Mouse (Mus musculus): ENCODE data around the gene OR5BS1P.

GRCm38 (mm10) chr15:98486433-98487021, 16.8 kb downstream of the OR5BS1P start:
- no peak for TF ChIP-seq POLR2A (IDR thresholded peaks at IDR 0.05; ENCODE audit: low read depth, low read length)
- TF ChIP-seq CTCF (IDR thresholded peaks at IDR 0.05; ENCODE audit: borderline replicate concordance, insufficient read depth, low read length) = no peak
